Mouse (Mus musculus): Measurements from ENCODE around the gene Atp7a. TPM values are rescaled to one million over a fixed set of nuclear protein-coding genes. Genes with fewer than 3 reads are reported as not detected.

Atp7a gene
- polyA plus RNA-seq, 1 experiment from 2014 or later: 29.0 TPM

Other genes with a start within 250 kb of the Atp7a start
- 174 and 197 TPM in 2 replicates for gene Atrx, start 97.9 kb upstream of the Atp7a start, polyA plus RNA-seq (2015; fragmentation: Nextera tagmentation; extraction: Ambion mirVana)
- gene Magt1, start 15.4 kb upstream of the Atp7a start, polyA plus RNA-seq (2015; fragmentation: Nextera tagmentation; extraction: Ambion mirVana): 72.5 and 76.9 TPM in 2 replicates
- gene Cox7b, start 11.6 kb upstream of the Atp7a start, polyA plus RNA-seq (2015; fragmentation: Nextera tagmentation; extraction: Ambion mirVana): 404 and 413 TPM in 2 replicates
- 0.40 and 0.44 TPM in 2 replicates for gene Tlr13, start 115.9 kb downstream of the Atp7a start, polyA plus RNA-seq (2015; fragmentation: Nextera tagmentation; extraction: Ambion mirVana)
- 357 and 397 TPM in 2 replicates for gene Pgk1, start 159.8 kb downstream of the Atp7a start, polyA plus RNA-seq (2015; fragmentation: Nextera tagmentation; extraction: Ambion mirVana)
- gene Taf9b, start 193.9 kb downstream of the Atp7a start, polyA plus RNA-seq (2015; fragmentation: Nextera tagmentation; extraction: Ambion mirVana): 9.6 and 11.5 TPM in 2 replicates
- not detected in 2 replicates for gene Fnd3c2, start 228.1 kb downstream of the Atp7a start, polyA plus RNA-seq (2015; fragmentation: Nextera tagmentation; extraction: Ambion mirVana)

Data from kidney, embryonic 16.5 days (tissue).